Mouse (Mus musculus): ENCODE measurements around the gene Cyp4f17. TPM values are rescaled to one million over a fixed set of nuclear protein-coding genes. Genes with fewer than 3 reads are reported as not detected.
"Not testable (repeated sequence)": the region's sequence is repeated elsewhere in the genome, so short reads cannot be mapped to it uniquely, and the experiment has no call there.

Cyp4f17 gene
- polyA plus RNA-seq, 1 experiment: 15.1 TPM

DNA sequence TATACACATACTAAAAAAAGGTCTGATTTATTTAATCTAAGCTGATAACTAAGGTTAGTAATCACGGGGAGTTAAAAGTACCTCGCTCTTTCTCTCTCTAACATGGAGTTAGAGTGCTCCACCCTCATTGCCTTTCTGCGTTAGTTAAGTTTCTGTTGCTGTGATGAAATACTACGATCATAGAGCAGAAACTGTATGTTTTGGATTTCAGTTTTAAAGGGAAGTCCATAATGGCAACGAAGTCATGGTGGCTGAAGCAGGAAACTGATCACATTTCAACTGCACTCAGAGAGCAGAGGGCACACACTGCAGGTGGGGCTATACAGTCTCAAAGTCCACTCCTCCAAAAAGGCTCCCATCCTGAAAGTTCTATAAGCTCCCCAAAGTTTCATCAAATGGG lies 17.0 kb downstream of the Cyp4f17 start:
- TF ChIP-seq POLR2A (IDR thresholded peaks at IDR 0.05; ENCODE audit: low read depth, low read length) (no peak), CTCF (IDR thresholded peaks at IDR 0.05; ENCODE audit: borderline replicate concordance, insufficient read depth, low read length) (no peak)
- Histone ChIP-seq H3K27ac (ENCODE audit: insufficient read depth, low read length) (no peak overlapping the region), H3K4me3 (ENCODE audit: insufficient read depth, low read length) (no peak overlapping the region), H3K4me1 (ENCODE audit: control insufficient read depth, insufficient read depth, low read length) (no peaks in the 10 kb centered on the region)

- no peak for TF ChIP-seq POLR2A (IDR thresholded peaks at IDR 0.05; ENCODE audit: low read depth, low read length)
- TF ChIP-seq CTCF (IDR thresholded peaks at IDR 0.05; ENCODE audit: borderline replicate concordance, insufficient read depth, low read length): no peak
- no peaks in the 10 kb centered on the region for H3K4me1 ChIP-seq (ENCODE audit: control insufficient read depth, insufficient read depth, low read length)
- no peak overlapping the region for H3K4me3 ChIP-seq (ENCODE audit: insufficient read depth, low read length)
- H3K27ac ChIP-seq (ENCODE audit: insufficient read depth, low read length): no peak overlapping the region
Observed at GRCm38 (mm10) chr17:32523895-32524294, 18.0 kb downstream of the Cyp4f17 start.

DNA sequence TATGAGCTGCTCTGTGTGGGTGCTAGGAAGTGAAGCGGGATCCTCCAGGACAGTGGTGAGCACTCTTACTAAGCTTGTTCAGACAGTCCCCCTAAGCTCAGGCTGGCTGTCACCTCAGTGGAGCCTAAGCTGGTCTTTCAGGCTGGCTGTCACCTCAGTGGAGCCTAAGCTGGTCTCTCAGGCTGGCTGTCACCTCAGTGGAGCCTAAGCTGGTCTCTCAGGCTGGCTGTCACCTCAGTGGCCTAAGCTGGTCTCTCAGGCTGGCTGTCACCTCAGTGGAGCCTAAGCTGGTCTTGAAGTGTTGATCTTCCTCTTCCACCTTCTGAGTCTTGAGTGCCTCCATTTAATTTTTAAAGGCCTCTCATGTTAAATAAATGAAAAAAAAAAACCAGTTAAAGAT lies 20.5 kb downstream of the Cyp4f17 start:
- H3K27ac ChIP-seq (ENCODE audit: insufficient read depth, low read length); H3K4me1 ChIP-seq (ENCODE audit: control insufficient read depth, insufficient read depth, low read length); H3K4me3 ChIP-seq (ENCODE audit: insufficient read depth, low read length): not testable (repeated sequence)

DNA sequence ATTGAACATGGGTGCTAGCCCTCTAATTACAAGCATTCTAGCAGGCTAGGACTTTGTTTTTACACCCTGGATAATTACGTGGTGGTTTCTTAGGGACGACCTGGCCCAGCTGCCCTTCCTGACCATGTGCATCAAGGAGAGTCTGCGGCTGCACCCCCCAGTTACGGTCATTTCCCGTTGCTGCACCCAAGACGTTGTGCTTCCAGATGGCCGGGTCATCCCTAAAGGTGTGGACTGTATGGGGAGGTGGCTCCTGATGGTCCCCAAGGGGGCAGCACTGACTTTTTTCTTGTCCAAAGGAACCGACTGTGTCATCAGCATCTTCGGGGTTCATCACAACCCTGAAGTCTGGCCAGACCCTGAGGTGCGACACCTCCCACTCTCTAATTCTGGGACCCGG lies 21.9 kb downstream of the Cyp4f17 start:
- no peak overlapping the region for H3K4me3 ChIP-seq (ENCODE audit: insufficient read depth, low read length)
- no peaks in the 10 kb centered on the region for H3K4me1 ChIP-seq (ENCODE audit: control insufficient read depth, insufficient read depth, low read length)
- no peak overlapping the region for H3K27ac ChIP-seq (ENCODE audit: insufficient read depth, low read length)
- TF ChIP-seq POLR2A (IDR thresholded peaks at IDR 0.05; ENCODE audit: low read depth, low read length): no peak

- TF ChIP-seq POLR2A (IDR thresholded peaks at IDR 0.05; ENCODE audit: low read depth, low read length) (no peak), CTCF (IDR thresholded peaks at IDR 0.05; ENCODE audit: borderline replicate concordance, insufficient read depth, low read length) (peak; percentile 43)
- H3K4me3 ChIP-seq (ENCODE audit: insufficient read depth, low read length): no peak overlapping the region
Observed at GRCm38 (mm10) chr17:32528408-32529337, 22.8 kb downstream of the Cyp4f17 start.

GRCm38 (mm10) chr17:32532356-32532755 lies 26.5 kb downstream of the Cyp4f17 start:
- not testable (repeated sequence) for H3K4me1 ChIP-seq (ENCODE audit: control insufficient read depth, insufficient read depth, low read length); H3K27ac ChIP-seq (ENCODE audit: insufficient read depth, low read length)

More at GRCm38 (mm10) chr17:32528408-32529337, 22.8 kb downstream of the Cyp4f17 start:
- Histone ChIP-seq H3K27ac (ENCODE audit: insufficient read depth, low read length) (no peak overlapping the region), H3K4me1 (ENCODE audit: control insufficient read depth, insufficient read depth, low read length) (no peaks in the 10 kb centered on the region)

GRCm38 (mm10) chr17:32534068-32534467 lies 28.2 kb downstream of the Cyp4f17 start:
- H3K4me1 ChIP-seq (ENCODE audit: control insufficient read depth, insufficient read depth, low read length): 0 out of 2 replicates have a peak, but pooled peaks cover 5% of the 10 kb centered on the region
- no peak overlapping the region for H3K27ac ChIP-seq (ENCODE audit: insufficient read depth, low read length)
- TF ChIP-seq CTCF (IDR thresholded peaks at IDR 0.05; ENCODE audit: borderline replicate concordance, insufficient read depth, low read length) (no peak), POLR2A (IDR thresholded peaks at IDR 0.05; ENCODE audit: low read depth, low read length) (no peak)
- no peak overlapping the region for H3K4me3 ChIP-seq (ENCODE audit: insufficient read depth, low read length)

More at GRCm38 (mm10) chr17:32532356-32532755, 26.5 kb downstream of the Cyp4f17 start:
- H3K4me3 ChIP-seq (ENCODE audit: insufficient read depth, low read length): not testable (repeated sequence)

- H3K4me1 ChIP-seq (ENCODE audit: control insufficient read depth, insufficient read depth, low read length): not testable (repeated sequence)
- TF ChIP-seq POLR2A (IDR thresholded peaks at IDR 0.05; ENCODE audit: low read depth, low read length): peak; percentile 95
- Histone ChIP-seq H3K4me3 (ENCODE audit: insufficient read depth, low read length) (peak within 1 kb of the TSS; percentile 59), H3K27ac (ENCODE audit: insufficient read depth, low read length) (peak within 1 kb of the TSS; percentile 0; the same call in 1 of the 2 replicates)
Observed at GRCm38 (mm10) chr17:32536051-32536866, 30.4 kb downstream of the Cyp4f17 start, which contains the start of gene Cyp4f16. Gene Cyp4f16, plus strand, starts transcription at chr17:32536558.

- H3K4me1 ChIP-seq (ENCODE audit: control insufficient read depth, insufficient read depth, low read length): 0 out of 2 replicates have a peak, but pooled peaks cover 5% of the 10 kb centered on the region
- H3K4me3 ChIP-seq (ENCODE audit: insufficient read depth, low read length): peak overlapping the region; percentile 59
- H3K27ac ChIP-seq (ENCODE audit: insufficient read depth, low read length): peak overlapping the region; percentile 0; the same call in 1 of the 2 replicates
- TF ChIP-seq CTCF (IDR thresholded peaks at IDR 0.05; ENCODE audit: borderline replicate concordance, insufficient read depth, low read length) (no peak), POLR2A (IDR thresholded peaks at IDR 0.05; ENCODE audit: low read depth, low read length) (no peak)
Observed at GRCm38 (mm10) chr17:32536867-32537250, 31.0 kb downstream of the Cyp4f17 start.

DNA sequence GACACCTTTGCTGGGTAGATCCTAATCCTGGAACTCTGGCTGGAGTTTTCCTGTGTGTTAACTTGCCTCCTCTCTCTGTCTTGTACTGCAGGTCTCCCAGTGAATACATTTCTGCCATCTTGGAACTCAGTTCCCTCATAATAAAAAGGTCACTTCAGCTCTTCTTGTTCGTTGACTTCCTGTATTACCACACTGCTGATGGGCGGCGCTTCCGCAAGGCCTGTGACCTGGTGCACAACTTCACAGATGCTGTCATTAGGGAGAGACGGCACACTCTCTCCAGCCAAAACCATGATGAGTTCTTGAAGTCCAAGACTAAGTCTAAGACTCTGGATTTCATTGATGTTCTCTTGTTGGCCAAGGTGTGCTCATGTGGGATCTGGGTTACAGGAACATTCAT lies 38.9 kb downstream of the Cyp4f17 start:
- H3K4me1 ChIP-seq (ENCODE audit: control insufficient read depth, insufficient read depth, low read length); H3K4me3 ChIP-seq (ENCODE audit: insufficient read depth, low read length); H3K27ac ChIP-seq (ENCODE audit: insufficient read depth, low read length): not testable (repeated sequence)

- H3K4me3 ChIP-seq (ENCODE audit: insufficient read depth, low read length); H3K4me1 ChIP-seq (ENCODE audit: control insufficient read depth, insufficient read depth, low read length); H3K27ac ChIP-seq (ENCODE audit: insufficient read depth, low read length): not testable (repeated sequence)
Observed at GRCm38 (mm10) chr17:32550377-32550776, 44.5 kb downstream of the Cyp4f17 start.
